Mouse (Mus musculus): ENCODE results near the gene Hist2h2bb. TPM values are rescaled to one million over a fixed set of nuclear protein-coding genes. Genes with fewer than 3 reads are reported as not detected.
"Not testable (repeated sequence)": the region's sequence is repeated elsewhere in the genome, so short reads cannot be mapped to it uniquely, and the experiment has no call there.

Hist2h2bb gene
- total RNA-seq, 2 experiments from 2014 or later: 371 to 420 TPM

GRCm38 (mm10) chr3:96239949-96240798 lies 29.4 kb upstream of the Hist2h2bb start, which contains the start of gene Hist2h2aa2:
Gene Hist2h2aa2 (minus strand): TSS chr3:96240276.
- peak; percentile 88 for DNase-seq

GRCm38 (mm10) chr3:96240799-96241197 lies 28.8 kb upstream of the Hist2h2bb start:
- no peak for DNase-seq

- no peak for DNase-seq
Measured at GRCm38 (mm10) chr3:96243921-96244572, 25.5 kb upstream of the Hist2h2bb start.

GRCm38 (mm10) chr3:96245003-96245886 lies 24.3 kb upstream of the Hist2h2bb start, which contains the start of gene Hist2h2aa1:
Gene Hist2h2aa1 (plus strand): TSS chr3:96245497.
- DNase-seq: peak; percentile 80

GRCm38 (mm10) chr3:96246018-96246417 lies 23.5 kb upstream of the Hist2h2bb start:
- not testable (repeated sequence) for DNase-seq

- DNase-seq: not testable (repeated sequence)
Measured at GRCm38 (mm10) chr3:96246427-96246856, 23.1 kb upstream of the Hist2h2bb start, which contains the start of gene Hist2h3c1. Gene Hist2h3c1 (plus strand): TSS chr3:96246685.

GRCm38 (mm10) chr3:96247356-96248140 lies 22.0 kb upstream of the Hist2h2bb start:
- DNase-seq: no peak

- DNase-seq: no peak
Measured at GRCm38 (mm10) chr3:96248141-96249033, 21.2 kb upstream of the Hist2h2bb start.

- no peak for DNase-seq
Measured at GRCm38 (mm10) chr3:96249034-96249345, 20.6 kb upstream of the Hist2h2bb start.

- no peak for DNase-seq
Measured at GRCm38 (mm10) chr3:96250890-96251289, 18.7 kb upstream of the Hist2h2bb start.

GRCm38 (mm10) chr3:96251787-96252186 lies 17.8 kb upstream of the Hist2h2bb start:
- DNase-seq: no peak

- no peak for DNase-seq
Measured at GRCm38 (mm10) chr3:96254683-96255355, 14.7 kb upstream of the Hist2h2bb start.

- DNase-seq: no peak
Measured at GRCm38 (mm10) chr3:96255926-96256593, 13.5 kb upstream of the Hist2h2bb start.

GRCm38 (mm10) chr3:96257190-96257589 lies 12.4 kb upstream of the Hist2h2bb start:
- DNase-seq: no peak

- no peak for DNase-seq
Measured at GRCm38 (mm10) chr3:96260220-96260619, 9.3 kb upstream of the Hist2h2bb start.

GRCm38 (mm10) chr3:96261623-96262022 lies 7.9 kb upstream of the Hist2h2bb start:
- DNase-seq: no peak

- peak; percentile 67 for DNase-seq
Measured at GRCm38 (mm10) chr3:96262216-96262875, 7.2 kb upstream of the Hist2h2bb start.

- peak; percentile 85 for DNase-seq
Measured at GRCm38 (mm10) chr3:96262979-96263550, 6.5 kb upstream of the Hist2h2bb start, which contains the start of gene Hist2h4. Gene Hist2h4 (minus strand): TSS chr3:96263311.

Measured in gastrocnemius, postnatal 10 days (tissue).